Mouse (Mus musculus) testis, adult 2 months (tissue): ENCODE measurements around the gene BC052040.

Source experiments
- CTCF ChIP-seq: fragments of 200-500 bp; IDR thresholded peaks from 2 replicates; pipeline ENCODE4 v1.5.1; 2012; ENCODE audit warnings: low read depth, mild to moderate bottlenecking, inconsistent platforms, low read length, moderate library complexity; ENCODE audit not compliant: control insufficient read depth, insufficient read depth, insufficient replicate concordance
- POLR2A ChIP-seq: fragments of 200-500 bp; IDR thresholded peaks from 2 replicates; pipeline ENCODE4 v1.6.1; 2012; ENCODE audit warnings: low read depth, mild to moderate bottlenecking, inconsistent platforms, low read length, moderate library complexity; ENCODE audit not compliant: control insufficient read depth

DNA sequence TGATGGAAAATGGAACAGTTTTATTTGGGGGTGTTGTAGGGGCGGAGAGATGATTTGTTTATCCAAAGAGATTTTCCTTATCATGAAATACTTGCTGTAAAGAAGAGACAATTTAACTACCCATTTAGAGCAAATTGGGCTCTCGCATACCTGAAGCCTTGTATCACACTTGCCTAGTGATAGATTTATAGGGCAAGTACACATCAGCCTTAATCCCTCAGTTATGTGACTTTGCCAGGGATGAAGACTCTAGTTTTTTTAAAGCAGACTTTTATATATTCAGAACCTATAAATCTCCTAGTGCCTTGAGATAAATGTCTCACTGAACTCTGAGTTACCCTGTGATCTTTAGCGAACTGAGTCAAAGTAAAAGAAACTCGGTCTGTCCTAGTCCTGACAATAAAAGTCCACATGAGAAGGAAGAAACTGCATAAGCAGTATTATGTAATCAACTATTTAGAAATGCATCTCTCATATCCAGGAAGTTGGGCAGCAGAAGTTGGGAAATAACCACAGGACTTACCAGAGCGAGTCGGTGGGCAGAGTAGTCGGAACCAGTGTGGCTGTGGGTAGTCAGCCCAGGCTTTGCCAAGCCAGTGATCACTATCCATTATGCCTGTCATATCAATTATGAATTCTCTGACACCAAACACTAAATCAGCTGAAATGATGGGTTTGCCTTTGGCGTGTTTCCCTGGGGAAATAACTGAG, 183.2 kb downstream of the BC052040 start:
- TF ChIP-seq CTCF (no peak), POLR2A (no peak)
